Mouse (Mus musculus): Measurements from ENCODE around the gene Erbb2.
A peak's percentile ranks its signal among the peaks of the same experiment; 100 is the strongest.

DNA sequence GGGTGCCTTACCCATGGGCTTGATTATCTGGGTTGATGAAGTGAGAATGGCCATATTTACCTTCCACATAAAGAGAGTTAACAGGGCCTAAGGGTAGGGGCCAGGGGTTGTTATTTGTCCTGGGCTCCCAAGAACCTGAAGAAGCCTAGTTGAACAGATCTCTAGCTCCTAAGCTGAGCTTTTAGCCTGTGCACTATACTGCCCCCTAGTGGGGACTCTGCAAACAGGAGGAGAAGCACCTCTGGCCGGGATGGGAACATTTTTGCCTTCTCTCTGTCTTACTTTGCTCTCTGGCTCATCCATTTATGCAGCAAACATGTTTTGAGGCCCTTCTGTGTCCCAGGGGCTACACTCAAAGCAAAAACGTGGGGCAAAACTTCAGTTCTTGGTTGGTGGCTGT is 39.9 kb upstream of the Erbb2 start:
- peak; percentile 86 for TF ChIP-seq CTCF (IDR thresholded peaks at IDR 0.05; ENCODE audit: extremely low read depth, insufficient read depth, low read length)
- TF ChIP-seq POLR2A (IDR thresholded peaks at IDR 0.05; ENCODE audit: extremely low read depth, insufficient read depth, low read length) = no peak
